Mouse (Mus musculus): ENCODE measurements at regions not wholly inside any gene's neighbourhood (a gene's known extent, or its start where the extent isn't known, plus 50 kb on each side); places are given as distances from the start of the nearest gene placed in this dataset.

- Histone ChIP-seq H3K4me3 (ENCODE audit: low read length) (no peak overlapping the region), H3K27me3 (ENCODE audit: control insufficient read depth, insufficient read depth, low read length) (no peaks in the 10 kb centered on the region), H3K9ac (ENCODE audit: low read length) (no peak overlapping the region), H3K9me3 (replicated peaks; ENCODE audit: control insufficient read depth, low read length) (no peaks in the 10 kb centered on the region), H3K36me3 (ENCODE audit: control insufficient read depth, insufficient read depth) (no peaks in the 10 kb centered on the region), H3K27ac (ENCODE audit: low read length) (no peak overlapping the region), H3K4me2 (ENCODE audit: low read depth, low read length) (no peak overlapping the region), H3K4me1 (ENCODE audit: control insufficient read depth, insufficient read depth, low read length) (no peaks in the 10 kb centered on the region)
- WGBS: 75% methylated on average over 4 of the region's 4 CpGs
- no peak for ATAC-seq (replicated peaks; ENCODE audit: extremely low read depth, insufficient read depth, low FRiP score)
These were observed 150.0 kb upstream of the Cttnbp2 start for GRCm38 (mm10) chr6:18664687-18665086.

GRCm38 (mm10) chr6:18665992-18666391, 151.3 kb upstream of the Cttnbp2 start:
- no peak overlapping the region for H3K27ac ChIP-seq (ENCODE audit: low read length)
- ATAC-seq (replicated peaks; ENCODE audit: extremely low read depth, insufficient read depth, low FRiP score): no peak
- no peak overlapping the region for H3K9ac ChIP-seq (ENCODE audit: low read length)
- no peak overlapping the region for H3K4me3 ChIP-seq (ENCODE audit: low read length)
- no peaks in the 10 kb centered on the region for H3K4me1 ChIP-seq (ENCODE audit: control insufficient read depth, insufficient read depth, low read length)
- no peaks in the 10 kb centered on the region for H3K36me3 ChIP-seq (ENCODE audit: control insufficient read depth, insufficient read depth)
- no peaks in the 10 kb centered on the region for H3K9me3 ChIP-seq (replicated peaks; ENCODE audit: control insufficient read depth, low read length)
- WGBS: 61% methylated on average over 4 of the region's 4 CpGs
- no peaks in the 10 kb centered on the region for H3K27me3 ChIP-seq (ENCODE audit: control insufficient read depth, insufficient read depth, low read length)
- no peak overlapping the region for H3K4me2 ChIP-seq (ENCODE audit: low read depth, low read length)

GRCm38 (mm10) chr6:18666543-18666942, 151.9 kb upstream of the Cttnbp2 start:
- Histone ChIP-seq H3K36me3 (ENCODE audit: control insufficient read depth, insufficient read depth) (no peaks in the 10 kb centered on the region), H3K9me3 (replicated peaks; ENCODE audit: control insufficient read depth, low read length) (no peaks in the 10 kb centered on the region), H3K4me1 (ENCODE audit: control insufficient read depth, insufficient read depth, low read length) (no peaks in the 10 kb centered on the region), H3K27me3 (ENCODE audit: control insufficient read depth, insufficient read depth, low read length) (no peaks in the 10 kb centered on the region), H3K4me2 (ENCODE audit: low read depth, low read length) (no peak overlapping the region), H3K9ac (ENCODE audit: low read length) (no peak overlapping the region), H3K27ac (ENCODE audit: low read length) (no peak overlapping the region), H3K4me3 (ENCODE audit: low read length) (no peak overlapping the region)
- no peak for ATAC-seq (replicated peaks; ENCODE audit: extremely low read depth, insufficient read depth, low FRiP score)
- WGBS: 44% methylated on average over 4 of the region's 4 CpGs

GRCm38 (mm10) chr6:18670677-18671076, 156.0 kb upstream of the Cttnbp2 start:
- no peaks in the 10 kb centered on the region for H3K9me3 ChIP-seq (replicated peaks; ENCODE audit: control insufficient read depth, low read length)
- H3K9ac ChIP-seq (ENCODE audit: low read length): no peak overlapping the region
- ATAC-seq (replicated peaks; ENCODE audit: extremely low read depth, insufficient read depth, low FRiP score): no peak
- WGBS: 82% methylated on average over 1 of the region's 1 CpGs
- H3K27me3 ChIP-seq (ENCODE audit: control insufficient read depth, insufficient read depth, low read length): no peaks in the 10 kb centered on the region
- no peak overlapping the region for H3K4me2 ChIP-seq (ENCODE audit: low read depth, low read length)
- no peak overlapping the region for H3K27ac ChIP-seq (ENCODE audit: low read length)
- no peaks in the 10 kb centered on the region for H3K36me3 ChIP-seq (ENCODE audit: control insufficient read depth, insufficient read depth)
- H3K4me1 ChIP-seq (ENCODE audit: control insufficient read depth, insufficient read depth, low read length): no peaks in the 10 kb centered on the region
- H3K4me3 ChIP-seq (ENCODE audit: low read length): no peak overlapping the region

- H3K4me2 ChIP-seq (ENCODE audit: low read depth, low read length): no peak overlapping the region
- no peaks in the 10 kb centered on the region for H3K9me3 ChIP-seq (replicated peaks; ENCODE audit: control insufficient read depth, low read length)
- H3K9ac ChIP-seq (ENCODE audit: low read length): no peak overlapping the region
- ATAC-seq (replicated peaks; ENCODE audit: extremely low read depth, insufficient read depth, low FRiP score): no peak
- no peak overlapping the region for H3K4me3 ChIP-seq (ENCODE audit: low read length)
- H3K27ac ChIP-seq (ENCODE audit: low read length): no peak overlapping the region
- WGBS: 71% methylated on average over 5 of the region's 5 CpGs
- no peaks in the 10 kb centered on the region for H3K4me1 ChIP-seq (ENCODE audit: control insufficient read depth, insufficient read depth, low read length)
- H3K27me3 ChIP-seq (ENCODE audit: control insufficient read depth, insufficient read depth, low read length): no peaks in the 10 kb centered on the region
- H3K36me3 ChIP-seq (ENCODE audit: control insufficient read depth, insufficient read depth): no peaks in the 10 kb centered on the region
These were observed 160.1 kb upstream of the Cttnbp2 start for GRCm38 (mm10) chr6:18674584-18675250.

GRCm38 (mm10) chr6:18677131-18677530, 162.5 kb upstream of the Cttnbp2 start:
- Histone ChIP-seq H3K27ac (ENCODE audit: low read length) (no peak overlapping the region), H3K27me3 (ENCODE audit: control insufficient read depth, insufficient read depth, low read length) (no peaks in the 10 kb centered on the region), H3K36me3 (ENCODE audit: control insufficient read depth, insufficient read depth) (no peaks in the 10 kb centered on the region), H3K9me3 (replicated peaks; ENCODE audit: control insufficient read depth, low read length) (no peaks in the 10 kb centered on the region), H3K4me1 (ENCODE audit: control insufficient read depth, insufficient read depth, low read length) (no peaks in the 10 kb centered on the region; the same call in 1 of the 2 replicates), H3K4me3 (ENCODE audit: low read length) (no peak overlapping the region), H3K4me2 (ENCODE audit: low read depth, low read length) (no peak overlapping the region), H3K9ac (ENCODE audit: low read length) (no peak overlapping the region)
- WGBS: 74% methylated on average over 4 of the region's 4 CpGs
- no peak for ATAC-seq (replicated peaks; ENCODE audit: extremely low read depth, insufficient read depth, low FRiP score)

GRCm38 (mm10) chr6:18680712-18681111, 166.1 kb upstream of the Cttnbp2 start:
- Histone ChIP-seq H3K27ac (ENCODE audit: low read length) (no peak overlapping the region), H3K27me3 (ENCODE audit: control insufficient read depth, insufficient read depth, low read length) (no peaks in the 10 kb centered on the region), H3K4me3 (ENCODE audit: low read length) (no peak overlapping the region), H3K9ac (ENCODE audit: low read length) (no peak overlapping the region), H3K4me2 (ENCODE audit: low read depth, low read length) (no peak overlapping the region), H3K36me3 (ENCODE audit: control insufficient read depth, insufficient read depth) (no peaks in the 10 kb centered on the region), H3K4me1 (ENCODE audit: control insufficient read depth, insufficient read depth, low read length) (no peaks in the 10 kb centered on the region; the same call in 1 of the 2 replicates), H3K9me3 (replicated peaks; ENCODE audit: control insufficient read depth, low read length) (no peaks in the 10 kb centered on the region)
- ATAC-seq (replicated peaks; ENCODE audit: extremely low read depth, insufficient read depth, low FRiP score): no peak

- Histone ChIP-seq H3K27me3 (ENCODE audit: control insufficient read depth, insufficient read depth, low read length) (no peaks in the 10 kb centered on the region), H3K36me3 (ENCODE audit: control insufficient read depth, insufficient read depth) (no peaks in the 10 kb centered on the region), H3K4me1 (ENCODE audit: control insufficient read depth, insufficient read depth, low read length) (no peaks in the 10 kb centered on the region; the same call in 1 of the 2 replicates), H3K9ac (ENCODE audit: low read length) (no peak overlapping the region), H3K4me3 (ENCODE audit: low read length) (no peak overlapping the region), H3K4me2 (ENCODE audit: low read depth, low read length) (no peak overlapping the region), H3K27ac (ENCODE audit: low read length) (no peak overlapping the region), H3K9me3 (replicated peaks; ENCODE audit: control insufficient read depth, low read length) (no peaks in the 10 kb centered on the region)
- no peak for ATAC-seq (replicated peaks; ENCODE audit: extremely low read depth, insufficient read depth, low FRiP score)
- 38% methylated on average over 6 of the region's 6 CpGs for WGBS
These were observed 166.3 kb upstream of the Lsm8 start for GRCm38 (mm10) chr6:18682043-18682442.

GRCm38 (mm10) chr6:18688652-18689348, 159.6 kb upstream of the Lsm8 start:
- Histone ChIP-seq H3K4me3 (ENCODE audit: low read length) (no peak overlapping the region), H3K9me3 (replicated peaks; ENCODE audit: control insufficient read depth, low read length) (no peaks in the 10 kb centered on the region), H3K27me3 (ENCODE audit: control insufficient read depth, insufficient read depth, low read length) (no peaks in the 10 kb centered on the region), H3K27ac (ENCODE audit: low read length) (no peak overlapping the region), H3K4me2 (ENCODE audit: low read depth, low read length) (no peak overlapping the region), H3K9ac (ENCODE audit: low read length) (no peak overlapping the region), H3K36me3 (ENCODE audit: control insufficient read depth, insufficient read depth) (no peaks in the 10 kb centered on the region), H3K4me1 (ENCODE audit: control insufficient read depth, insufficient read depth, low read length) (peaks cover 4% of the 10 kb centered on the region)
- WGBS: 33% methylated on average over 11 of the region's 11 CpGs
- no peak for ATAC-seq (replicated peaks; ENCODE audit: extremely low read depth, insufficient read depth, low FRiP score)

Measured in heart, embryonic 16.5 days (tissue).